Mouse (Mus musculus) limb, embryonic 14.5 days (tissue): ENCODE data around the gene Grm1. TPM values are rescaled to one million over a fixed set of nuclear protein-coding genes. Genes with fewer than 3 reads are reported as not detected.
A peak's percentile ranks its signal among the peaks of the same experiment; 100 is the strongest.

Source experiments
- ATAC-seq: fragments of 200-750 bp; cut with Nextera tagmentation; 2 replicates; pipeline ENCODE4 v1.8.0; 2017; ENCODE audit warnings: low read depth, moderate number of reproducible peaks, moderate TSS enrichment; ENCODE audit not compliant: low FRiP score
- DNase-seq: peaks from one replicate; pipeline ENCODE4 v3.0.0-alpha.2; 2015; ENCODE audit warnings: low spot score
- H3K27ac ChIP-seq: fragments of 300-500 bp; sonication (generic); replicated peaks from 2 replicates; pipeline ENCODE4 v1.5.1; 2014; ENCODE audit warnings: low read depth, mild to moderate bottlenecking, low read length, moderate library complexity, mixed read lengths
- H3K27me3 ChIP-seq: fragments of 300-500 bp; sonication (generic); 2 replicates; pipeline ENCODE4 v1.6.1; 2014; ENCODE audit warnings: low read length, mixed read lengths; ENCODE audit not compliant: control insufficient read depth, insufficient read depth
- H3K36me3 ChIP-seq: fragments of 300-500 bp; sonication (generic); 2 replicates; pipeline ENCODE4 v1.6.1; 2014; ENCODE audit warnings: mild to moderate bottlenecking, low read length, moderate library complexity, mixed read lengths; ENCODE audit not compliant: control insufficient read depth, insufficient read depth
- H3K4me1 ChIP-seq: fragments of 300-500 bp; sonication (generic); 2 replicates; pipeline ENCODE4 v1.6.1; 2014; ENCODE audit warnings: antibody characterized with exemption, low read length, mixed read lengths; ENCODE audit not compliant: control insufficient read depth, insufficient read depth
- H3K4me2 ChIP-seq: fragments of 300-500 bp; sonication (generic); replicated peaks from 2 replicates; pipeline ENCODE4 v1.6.1; 2014; ENCODE audit warnings: low read depth, mild to moderate bottlenecking, low read length, moderate library complexity; ENCODE audit not compliant: severe bottlenecking
- H3K4me3 ChIP-seq: fragments of 300-500 bp; sonication (generic); replicated peaks from 2 replicates; pipeline ENCODE4 v1.5.1; 2014; ENCODE audit warnings: low read length
- H3K9ac ChIP-seq: fragments of 300-500 bp; sonication (generic); 2 replicates; pipeline ENCODE4 v1.6.1; 2014; ENCODE audit warnings: mild to moderate bottlenecking, low read depth, low read length, moderate library complexity; ENCODE audit not compliant: severe bottlenecking
- H3K9me3 ChIP-seq: fragments of 300-500 bp; sonication (generic); 2 replicates; pipeline ENCODE4 v1.6.1; 2016; ENCODE audit warnings: low read length; ENCODE audit not compliant: control insufficient read depth
- POLR2A ChIP-seq: fragments of 200-500 bp; IDR thresholded peaks from 2 replicates; pipeline ENCODE4 v1.8.0; 2012; ENCODE audit warnings: inconsistent platforms, mild to moderate bottlenecking, moderate library complexity, borderline replicate concordance; ENCODE audit not compliant: insufficient read depth, insufficient read length; ENCODE audit errors: extremely low read depth
- WGBS: fragments of 180-500 bp; shearing (Covaris S2); extraction: QIAGEN DNeasy Blood & Tissue Kit; methylation state at CpG from one replicate; pipeline ENCODE4 v1.1.7; 2014; 5-methylcytosine and 5-hydroxymethylcytosine counted together
- polyA plus RNA-seq, 2 experiments: library from polyadenylated mRNA; depleted of rRNA in 1 of 2; stranded (reverse) in 1 of 2; unstranded in 1 of 2; fragments of >200 nt; fragmentation: Nextera tagmentation in 1 of 2; extraction: Ambion mirVana in 1 of 2; gene quantifications; 2 replicates each; pipeline versions ENCODE4 v1.2.1 to v1.2.3; 2012 to 2014

Gene Grm1
- polyA plus RNA-seq, 2 experiments = 0.08 to 0.19 TPM

- ATAC-seq (no peak), DNase-seq (no peak)
- no peak overlapping the region for H3K27ac ChIP-seq
- WGBS = 71% methylated on average over 1 of the region's 1 CpGs
- H3K9me3 ChIP-seq = no peaks in the 10 kb centered on the region
- H3K4me1 ChIP-seq = no peaks in the 10 kb centered on the region
- H3K9ac ChIP-seq = no peak overlapping the region
- H3K4me2 ChIP-seq = no peak overlapping the region
- TF ChIP-seq POLR2A = no peak
- H3K4me3 ChIP-seq = no peak overlapping the region
- H3K27me3 ChIP-seq = no peaks in the 10 kb centered on the region
- H3K36me3 ChIP-seq = no peaks in the 10 kb centered on the region
These were observed 254.8 kb downstream of the Grm1 start for GRCm38 (mm10) chr10:10827308-10827707.

GRCm38 (mm10) chr10:10818061-10818460 lies 264.1 kb downstream of the Grm1 start:
- Histone ChIP-seq H3K4me3 (no peak overlapping the region), H3K4me1 (no peaks in the 10 kb centered on the region), H3K36me3 (no peaks in the 10 kb centered on the region), H3K27ac (no peak overlapping the region), H3K27me3 (no peaks in the 10 kb centered on the region), H3K4me2 (no peak overlapping the region), H3K9ac (no peak overlapping the region), H3K9me3 (no peaks in the 10 kb centered on the region)
- 82% methylated on average over 2 of the region's 2 CpGs for WGBS
- no peak for TF ChIP-seq POLR2A
- DNase-seq (no peak), ATAC-seq (no peak)

GRCm38 (mm10) chr10:10814631-10815216 lies 267.4 kb downstream of the Grm1 start:
- no peaks in the 10 kb centered on the region for H3K9me3 ChIP-seq
- H3K4me1 ChIP-seq = no peaks in the 10 kb centered on the region
- no peak overlapping the region for H3K4me2 ChIP-seq
- DNase-seq (no peak), ATAC-seq (no peak)
- no peak overlapping the region for H3K9ac ChIP-seq
- WGBS = 66% methylated on average over 2 of the region's 2 CpGs
- H3K36me3 ChIP-seq = no peaks in the 10 kb centered on the region
- H3K27ac ChIP-seq = no peak overlapping the region
- H3K4me3 ChIP-seq = no peak overlapping the region
- no peak for TF ChIP-seq POLR2A
- H3K27me3 ChIP-seq = no peaks in the 10 kb centered on the region

- ATAC-seq (no peak), DNase-seq (peak; percentile 32)
- Histone ChIP-seq H3K9me3 (no peaks in the 10 kb centered on the region), H3K36me3 (no peaks in the 10 kb centered on the region), H3K4me1 (no peaks in the 10 kb centered on the region), H3K4me3 (no peak overlapping the region), H3K27ac (no peak overlapping the region), H3K27me3 (no peaks in the 10 kb centered on the region), H3K4me2 (no peak overlapping the region), H3K9ac (no peak overlapping the region)
- WGBS = 66% methylated on average over 5 of the region's 5 CpGs
- no peak for TF ChIP-seq POLR2A
These were observed 269.1 kb downstream of the Grm1 start for GRCm38 (mm10) chr10:10812750-10813711.

- H3K27me3 ChIP-seq = no peaks in the 10 kb centered on the region
- H3K4me1 ChIP-seq = no peaks in the 10 kb centered on the region
- no peak for DNase-seq
- ATAC-seq = no peak
- H3K27ac ChIP-seq = no peak overlapping the region
- H3K4me2 ChIP-seq = no peak overlapping the region
- no peaks in the 10 kb centered on the region for H3K9me3 ChIP-seq
- no peak overlapping the region for H3K9ac ChIP-seq
- no peak overlapping the region for H3K4me3 ChIP-seq
- TF ChIP-seq POLR2A = no peak
- no peaks in the 10 kb centered on the region for H3K36me3 ChIP-seq
- 99% methylated on average over 3 of the region's 3 CpGs for WGBS
These were observed 272.4 kb downstream of the Grm1 start for GRCm38 (mm10) chr10:10809777-10810176.
